Mouse (Mus musculus) intestine, embryonic 16.5 days (tissue): ENCODE data around the gene Spred1. TPM values are rescaled to one million over a fixed set of nuclear protein-coding genes. Genes with fewer than 3 reads are reported as not detected.
"Not testable (repeated sequence)": the region's sequence is repeated elsewhere in the genome, so short reads cannot be mapped to it uniquely, and the experiment has no call there.

Experiments used
- ATAC-seq: fragments of 200-750 bp; cut with Nextera tagmentation; 2 replicates; pipeline ENCODE4 v1.8.0; 2017; ENCODE audit warnings: moderate TSS enrichment, moderate library complexity
- H3K27ac ChIP-seq: fragments of 300-500 bp; sonication (generic); 2 replicates; pipeline ENCODE4 v1.5.1; 2014; ENCODE audit warnings: mild to moderate bottlenecking, low read length
- H3K27me3 ChIP-seq: fragments of 300-500 bp; sonication (generic); replicated peaks from 2 replicates; pipeline ENCODE4 v1.6.1; 2014; ENCODE audit warnings: low read length, control low read depth, mixed read lengths; ENCODE audit not compliant: control insufficient read depth, insufficient read depth
- H3K36me3 ChIP-seq: fragments of 300-500 bp; sonication (generic); 2 replicates; pipeline ENCODE4 v1.6.1; 2014; ENCODE audit warnings: low read length, control low read depth; ENCODE audit not compliant: control insufficient read depth, insufficient read depth
- H3K4me1 ChIP-seq: fragments of 300-500 bp; sonication (generic); 2 replicates; pipeline ENCODE4 v1.6.1; 2014; ENCODE audit warnings: low read length, control low read depth, mixed read lengths; ENCODE audit not compliant: control insufficient read depth, insufficient read depth
- H3K4me2 ChIP-seq: fragments of 300-500 bp; sonication (generic); 2 replicates; pipeline ENCODE4 v1.6.1; 2014; ENCODE audit warnings: low read depth, low read length, control low read depth
- H3K4me3 ChIP-seq: fragments of 300-500 bp; sonication (generic); 2 replicates; pipeline ENCODE4 v1.5.1; 2014; ENCODE audit warnings: mild to moderate bottlenecking, low read length
- H3K9ac ChIP-seq: fragments of 300-500 bp; sonication (generic); 2 replicates; pipeline ENCODE4 v1.6.1; 2014; ENCODE audit warnings: low read depth, low read length
- H3K9me3 ChIP-seq: fragments of 300-500 bp; sonication (generic); 2 replicates; pipeline ENCODE4 v1.6.1; 2016; ENCODE audit warnings: low read length, control low read depth; ENCODE audit not compliant: control insufficient read depth
- WGBS: fragments of 180-500 bp; shearing (Covaris S2); extraction: QIAGEN DNeasy Blood & Tissue Kit; methylation state at CpG from one replicate; pipeline ENCODE4 v1.1.7; 2014; 5-methylcytosine and 5-hydroxymethylcytosine counted together
- polyA plus RNA-seq: library from polyadenylated mRNA; unstranded; fragments of >200 nt; fragmentation: Nextera tagmentation; extraction: Ambion mirVana; gene quantifications from 2 replicates; pipeline ENCODE4 v1.2.1, GENCODE M21; 2015

Spred1 gene
- polyA plus RNA-seq, 1 experiment from 2014 or later, result 4.6 TPM

DNA sequence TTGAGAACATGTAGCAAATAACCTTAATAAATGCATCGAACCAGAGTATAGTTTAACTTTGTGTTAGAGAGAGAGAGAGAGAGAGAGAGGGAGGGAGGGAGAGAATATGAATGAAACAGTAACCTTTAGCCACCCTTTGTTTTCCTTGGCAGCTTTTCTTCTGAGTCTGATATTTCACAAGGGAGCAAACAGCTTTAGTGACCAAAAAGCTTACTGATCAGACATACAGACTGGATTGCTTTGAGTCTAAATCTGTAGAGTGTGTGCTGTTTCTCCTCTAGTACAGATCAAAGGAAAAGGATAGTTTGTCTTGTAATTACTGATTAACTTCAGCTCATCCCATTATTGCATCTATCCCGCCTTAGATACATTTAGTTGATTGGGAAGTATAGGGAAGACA, 8.0 kb downstream of the Spred1 start:
- ATAC-seq, result no peak
- WGBS, result 63% methylated on average over 2 of the region's 2 CpGs
- peaks cover 11% of the 10 kb centered on the region; the same call in 1 of the 2 replicates for H3K4me1 ChIP-seq
- H3K27ac ChIP-seq, result no peak overlapping the region
- H3K9ac ChIP-seq, result no peak overlapping the region
- no peaks in the 10 kb centered on the region for H3K27me3 ChIP-seq
- no peak overlapping the region for H3K4me3 ChIP-seq
- no peaks in the 10 kb centered on the region for H3K36me3 ChIP-seq
- no peak overlapping the region for H3K4me2 ChIP-seq
- no peaks in the 10 kb centered on the region for H3K9me3 ChIP-seq

DNA sequence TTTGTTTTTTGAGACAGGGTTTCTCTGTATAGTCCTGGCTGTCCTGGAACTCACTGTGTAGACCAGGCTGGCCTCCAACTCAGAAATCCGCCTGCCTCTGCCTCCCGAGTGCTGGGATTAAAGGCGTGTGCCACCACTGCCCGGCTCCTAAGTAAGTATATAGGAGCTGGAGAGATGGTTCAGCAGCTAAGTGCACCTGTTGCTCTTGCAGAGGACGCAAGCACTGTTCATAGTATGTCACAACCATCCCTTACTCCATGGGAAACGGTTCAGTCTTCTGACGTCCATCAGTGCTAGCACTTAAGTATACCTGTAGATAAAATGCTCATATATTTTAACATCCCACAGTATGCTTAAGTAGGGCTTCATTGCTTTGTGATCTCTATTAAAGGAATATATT, 9.9 kb downstream of the Spred1 start:
- not testable (repeated sequence) for H3K4me3 ChIP-seq, H3K9me3 ChIP-seq, H3K36me3 ChIP-seq, ATAC-seq, H3K27ac ChIP-seq, H3K9ac ChIP-seq, H3K27me3 ChIP-seq, H3K4me2 ChIP-seq
- WGBS, result 93% methylated on average over 7 of the region's 7 CpGs
- H3K4me1 ChIP-seq, result peaks cover 11% of the 10 kb centered on the region; the same call in 1 of the 2 replicates

- no peaks in the 10 kb centered on the region for H3K27me3 ChIP-seq
- ATAC-seq, result no peak
- no peak overlapping the region for H3K9ac ChIP-seq
- no peak overlapping the region for H3K4me3 ChIP-seq
- H3K36me3 ChIP-seq, result no peaks in the 10 kb centered on the region
- no peaks in the 10 kb centered on the region for H3K9me3 ChIP-seq
- no peak overlapping the region for H3K27ac ChIP-seq
- WGBS, result 65% methylated on average over 1 of the region's 1 CpGs
- H3K4me2 ChIP-seq, result no peak overlapping the region
- peaks cover 11% of the 10 kb centered on the region; the same call in 1 of the 2 replicates for H3K4me1 ChIP-seq
Observed at GRCm38 (mm10) chr2:117131910-117132309, 10.7 kb downstream of the Spred1 start.

DNA sequence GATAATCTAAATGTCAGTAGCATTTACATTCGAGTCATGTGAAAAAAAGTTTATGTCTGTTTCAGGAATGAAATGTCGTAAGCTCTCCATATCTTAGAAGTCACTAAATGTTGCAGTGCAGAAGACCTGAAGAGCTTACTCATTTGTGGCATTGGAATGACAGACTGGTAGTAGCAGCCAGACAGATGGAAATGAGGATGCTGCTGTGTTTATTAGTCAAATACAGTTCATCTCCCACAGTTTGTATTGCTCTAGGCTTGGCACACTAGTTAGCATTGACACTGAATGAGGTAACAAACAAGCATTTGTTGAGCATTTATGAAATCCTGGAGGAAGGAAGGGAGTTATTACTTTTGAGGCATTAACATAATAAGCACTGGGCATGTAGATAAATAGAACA, 12.4 kb downstream of the Spred1 start:
- Histone ChIP-seq H3K4me1 (peaks cover 2% of the 10 kb centered on the region; the same call in 1 of the 2 replicates), H3K4me3 (no peak overlapping the region), H3K9me3 (no peaks in the 10 kb centered on the region), H3K4me2 (no peak overlapping the region), H3K27me3 (no peaks in the 10 kb centered on the region), H3K9ac (no peak overlapping the region), H3K36me3 (no peaks in the 10 kb centered on the region), H3K27ac (no peak overlapping the region)
- WGBS, result 76% methylated on average over 2 of the region's 2 CpGs
- ATAC-seq, result no peak

DNA sequence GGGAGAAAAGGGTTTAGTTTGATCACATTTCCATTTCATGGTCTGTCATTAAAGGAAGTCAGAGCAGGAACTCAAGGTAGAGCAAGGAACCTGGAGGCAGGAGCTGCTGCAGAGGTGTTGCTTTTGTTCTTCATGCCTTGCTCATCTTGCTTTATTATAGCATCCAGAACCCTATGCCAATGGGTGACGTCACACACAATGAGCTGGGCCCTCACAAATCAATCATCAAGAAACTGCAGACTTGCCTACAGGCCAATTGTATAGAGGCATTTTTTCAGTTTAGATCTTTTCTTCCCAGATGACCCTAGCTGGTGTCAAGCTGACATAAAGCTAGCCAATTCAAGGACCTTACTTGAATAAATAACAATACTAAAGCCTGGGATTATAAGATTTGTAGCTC, 16.6 kb downstream of the Spred1 start:
- Histone ChIP-seq H3K27me3 (no peaks in the 10 kb centered on the region), H3K27ac (no peak overlapping the region), H3K4me3 (no peak overlapping the region), H3K4me1 (peaks cover 2% of the 10 kb centered on the region; the same call in 1 of the 2 replicates), H3K9ac (no peak overlapping the region), H3K9me3 (no peaks in the 10 kb centered on the region), H3K36me3 (no peaks in the 10 kb centered on the region), H3K4me2 (no peak overlapping the region)
- 65% methylated on average over 1 of the region's 1 CpGs for WGBS
- no peak for ATAC-seq

DNA sequence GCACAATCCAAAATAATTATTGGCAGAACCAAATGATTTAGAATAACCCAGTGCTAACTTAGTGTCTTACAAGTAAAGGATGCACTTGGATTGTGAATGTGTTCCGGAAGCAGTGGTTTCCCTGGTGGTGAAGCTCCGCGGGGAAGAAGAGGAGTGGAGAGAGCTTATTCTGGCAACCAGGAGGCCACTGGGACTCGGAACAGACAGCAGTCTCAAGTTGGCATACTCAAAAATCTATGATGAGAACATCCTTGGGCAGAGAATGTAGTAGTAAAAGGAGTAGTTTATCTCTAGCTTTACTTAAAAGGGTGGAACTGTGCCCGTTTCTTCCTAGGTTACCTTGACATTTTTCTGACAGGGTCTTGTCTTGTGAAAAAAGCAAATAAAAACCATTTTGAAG, 17.8 kb downstream of the Spred1 start:
- no peaks in the 10 kb centered on the region; the same call in 1 of the 2 replicates for H3K4me1 ChIP-seq
- ATAC-seq, result no peak
- H3K27me3 ChIP-seq, result no peaks in the 10 kb centered on the region
- 85% methylated on average over 5 of the region's 5 CpGs for WGBS
- H3K4me2 ChIP-seq, result no peak overlapping the region
- no peaks in the 10 kb centered on the region for H3K9me3 ChIP-seq
- no peaks in the 10 kb centered on the region for H3K36me3 ChIP-seq
- no peak overlapping the region for H3K27ac ChIP-seq
- no peak overlapping the region for H3K4me3 ChIP-seq
- H3K9ac ChIP-seq, result no peak overlapping the region

GRCm38 (mm10) chr2:117139977-117140376, 18.8 kb downstream of the Spred1 start:
- Histone ChIP-seq H3K4me2 (no peak overlapping the region), H3K4me3 (no peak overlapping the region), H3K9me3 (no peaks in the 10 kb centered on the region), H3K27me3 (no peaks in the 10 kb centered on the region), H3K9ac (no peak overlapping the region), H3K27ac (no peak overlapping the region), H3K4me1 (no peaks in the 10 kb centered on the region; the same call in 1 of the 2 replicates), H3K36me3 (no peaks in the 10 kb centered on the region)
- 93% methylated on average over 1 of the region's 1 CpGs for WGBS
- ATAC-seq, result no peak

GRCm38 (mm10) chr2:117143106-117143505, 21.9 kb downstream of the Spred1 start:
- H3K27ac ChIP-seq, result no peak overlapping the region
- H3K4me1 ChIP-seq, result no peaks in the 10 kb centered on the region
- no peak for ATAC-seq
- WGBS, result 95% methylated on average over 4 of the region's 4 CpGs
- no peak overlapping the region for H3K4me3 ChIP-seq
- no peak overlapping the region for H3K4me2 ChIP-seq
- H3K9ac ChIP-seq, result no peak overlapping the region
- no peaks in the 10 kb centered on the region for H3K36me3 ChIP-seq
- no peaks in the 10 kb centered on the region for H3K9me3 ChIP-seq
- no peaks in the 10 kb centered on the region for H3K27me3 ChIP-seq

- WGBS, result 84% methylated on average over 2 of the region's 2 CpGs
Observed at GRCm38 (mm10) chr2:117146026-117146425, 24.9 kb downstream of the Spred1 start.

GRCm38 (mm10) chr2:117146617-117147016, 25.4 kb downstream of the Spred1 start:
- H3K4me1 ChIP-seq, result no peaks in the 10 kb centered on the region
- H3K27ac ChIP-seq, result no peak overlapping the region
- H3K27me3 ChIP-seq, result no peaks in the 10 kb centered on the region
- WGBS, result 80% methylated on average over 3 of the region's 3 CpGs
- H3K9me3 ChIP-seq, result no peaks in the 10 kb centered on the region
- H3K4me3 ChIP-seq, result no peak overlapping the region
- no peak overlapping the region for H3K9ac ChIP-seq
- no peaks in the 10 kb centered on the region for H3K36me3 ChIP-seq
- ATAC-seq, result no peak
- H3K4me2 ChIP-seq, result no peak overlapping the region

More at GRCm38 (mm10) chr2:117146026-117146425, 24.9 kb downstream of the Spred1 start:
- Histone ChIP-seq H3K9ac (no peak overlapping the region), H3K9me3 (no peaks in the 10 kb centered on the region), H3K4me1 (no peaks in the 10 kb centered on the region), H3K36me3 (no peaks in the 10 kb centered on the region), H3K27me3 (no peaks in the 10 kb centered on the region), H3K4me3 (no peak overlapping the region), H3K4me2 (no peak overlapping the region), H3K27ac (no peak overlapping the region)
- ATAC-seq, result no peak
